Mouse (Mus musculus): ENCODE measurements around the gene Rdh16.
"Not testable (repeated sequence)": the region's sequence is repeated elsewhere in the genome, so short reads cannot be mapped to it uniquely, and the experiment has no call there.

Rdh16 gene

GRCm38 (mm10) chr10:127829121-127829520, 28.2 kb downstream of the Rdh16 start:
- no peak for DNase-seq (ENCODE audit: low read depth, low spot score)

- not testable (repeated sequence) for DNase-seq (ENCODE audit: low read depth, low spot score)
Measured at GRCm38 (mm10) chr10:127834186-127834585, 33.2 kb downstream of the Rdh16 start.

GRCm38 (mm10) chr10:127835292-127835691, 34.3 kb downstream of the Rdh16 start:
- no peak for DNase-seq (ENCODE audit: low read depth, low spot score)

GRCm38 (mm10) chr10:127837793-127838192, 36.8 kb downstream of the Rdh16 start:
- not testable (repeated sequence) for DNase-seq (ENCODE audit: low read depth, low spot score)

- no peak for DNase-seq (ENCODE audit: low read depth, low spot score)
Measured at GRCm38 (mm10) chr10:127838539-127838938, 37.6 kb downstream of the Rdh16 start.

GRCm38 (mm10) chr10:127840776-127841175, 39.8 kb downstream of the Rdh16 start:
- no peak for DNase-seq (ENCODE audit: low read depth, low spot score)

- DNase-seq (ENCODE audit: low read depth, low spot score) = not testable (repeated sequence)
Measured at GRCm38 (mm10) chr10:127845945-127846344, 45.0 kb downstream of the Rdh16 start.

GRCm38 (mm10) chr10:127848089-127848488, 47.1 kb downstream of the Rdh16 start:
- no peak for DNase-seq (ENCODE audit: low read depth, low spot score)

GRCm38 (mm10) chr10:127849628-127850027, 48.7 kb downstream of the Rdh16 start, which contains the start of gene Rdh19:
TSS of gene Rdh19 (plus strand) at chr10:127849928.
- DNase-seq (ENCODE audit: low read depth, low spot score) = no peak

- DNase-seq (ENCODE audit: low read depth, low spot score) = no peak
Measured at GRCm38 (mm10) chr10:127856376-127856775, 55.4 kb downstream of the Rdh16 start.

- no peak for DNase-seq (ENCODE audit: low read depth, low spot score)
Measured at GRCm38 (mm10) chr10:127864931-127865330, 64.0 kb downstream of the Rdh16 start.

GRCm38 (mm10) chr10:127866232-127866631, 65.3 kb downstream of the Rdh16 start, which contains the start of gene Rdh16f2:
TSS of gene Rdh16f2 (plus strand) at chr10:127866474.
- DNase-seq (ENCODE audit: low read depth, low spot score) = no peak

- DNase-seq (ENCODE audit: low read depth, low spot score) = no peak
Measured at GRCm38 (mm10) chr10:127872484-127872883, 71.5 kb downstream of the Rdh16 start.

GRCm38 (mm10) chr10:127877681-127878080, 76.7 kb downstream of the Rdh16 start:
- DNase-seq (ENCODE audit: low read depth, low spot score) = no peak

- no peak for DNase-seq (ENCODE audit: low read depth, low spot score)
Measured at GRCm38 (mm10) chr10:127878262-127879057, 77.5 kb downstream of the Rdh16 start.

GRCm38 (mm10) chr10:127879155-127879688, 78.3 kb downstream of the Rdh16 start:
- no peak for DNase-seq (ENCODE audit: low read depth, low spot score)

- DNase-seq (ENCODE audit: low read depth, low spot score) = no peak
Measured at GRCm38 (mm10) chr10:127881041-127881440, 80.1 kb downstream of the Rdh16 start.

- DNase-seq (ENCODE audit: low read depth, low spot score) = no peak
Measured at GRCm38 (mm10) chr10:127886551-127886950, 85.6 kb downstream of the Rdh16 start.

- DNase-seq (ENCODE audit: low read depth, low spot score) = no peak
Measured at GRCm38 (mm10) chr10:127886971-127887370, 86.0 kb downstream of the Rdh16 start.

GRCm38 (mm10) chr10:127888605-127889004, 87.7 kb downstream of the Rdh16 start, which contains the start of gene Rdh7:
TSS of gene Rdh7 (minus strand) at chr10:127888817.
- DNase-seq (ENCODE audit: low read depth, low spot score) = no peak

GRCm38 (mm10) chr10:127891481-127891880, 90.5 kb downstream of the Rdh16 start:
- DNase-seq (ENCODE audit: low read depth, low spot score) = no peak

- DNase-seq (ENCODE audit: low read depth, low spot score) = not testable (repeated sequence)
Measured at GRCm38 (mm10) chr10:127893163-127894022, 92.4 kb downstream of the Rdh16 start.
